Mouse (Mus musculus) kidney, postnatal 0 days (tissue): Measurements from ENCODE around the gene Tmem240. TPM values are rescaled to one million over a fixed set of nuclear protein-coding genes. Genes with fewer than 3 reads are reported as not detected.

ENCODE experiments used
- ATAC-seq: fragments of 200-750 bp; cut with Nextera tagmentation; replicated peaks from 2 replicates; pipeline ENCODE4 v1.8.0; 2017; ENCODE audit warnings: low read depth, moderate number of reproducible peaks, moderate TSS enrichment, moderate library complexity; ENCODE audit not compliant: low FRiP score
- DNase-seq: peaks from one replicate; pipeline ENCODE4 v3.0.0-alpha.2; 2016; ENCODE audit warnings: low spot score
- H3K27ac ChIP-seq: fragments of 300-500 bp; sonication (generic); 2 replicates; pipeline ENCODE4 v1.5.1; 2014; ENCODE audit warnings: mild to moderate bottlenecking
- H3K27me3 ChIP-seq: fragments of 300-500 bp; sonication (generic); 2 replicates; pipeline ENCODE4 v1.6.1; 2014; ENCODE audit warnings: low read length, mixed read lengths; ENCODE audit not compliant: insufficient read depth
- H3K36me3 ChIP-seq: fragments of 300-500 bp; sonication (generic); 2 replicates; pipeline ENCODE4 v1.6.1; 2014; ENCODE audit warnings: low read length, mixed read lengths; ENCODE audit not compliant: insufficient read depth
- H3K4me1 ChIP-seq: fragments of 300-500 bp; sonication (generic); replicated peaks from 2 replicates; pipeline ENCODE4 v1.6.1; 2014; ENCODE audit warnings: antibody characterized with exemption, low read length, mixed read lengths; ENCODE audit not compliant: insufficient read depth
- H3K4me2 ChIP-seq: fragments of 300-500 bp; sonication (generic); 2 replicates; pipeline ENCODE4 v1.6.1; 2014; ENCODE audit warnings: mild to moderate bottlenecking, low read length, moderate library complexity, mixed read lengths
- H3K4me3 ChIP-seq: fragments of 300-500 bp; sonication (generic); replicated peaks from 2 replicates; pipeline ENCODE4 v1.5.1; 2014; ENCODE audit warnings: low read depth, low read length
- H3K9ac ChIP-seq: fragments of 300-500 bp; sonication (generic); 2 replicates; pipeline ENCODE4 v1.6.1; 2014; ENCODE audit warnings: low read depth, low read length
- H3K9me3 ChIP-seq: fragments of 300-500 bp; sonication (generic); replicated peaks from 2 replicates; pipeline ENCODE4 v1.6.1; 2016; ENCODE audit warnings: low read length, inconsistent platforms, mixed read lengths
- CTCF ChIP-seq: IDR thresholded peaks from 2 replicates; pipeline ENCODE4 v1.5.1; 2016; ENCODE audit warnings: antibody characterized with exemption, low read depth, mild to moderate bottlenecking, moderate library complexity
- WGBS: fragments of 180-500 bp; shearing (Covaris S2); extraction: QIAGEN DNeasy Blood & Tissue Kit; methylation state at CpG from one replicate; pipeline ENCODE4 v1.1.7; 2014; 5-methylcytosine and 5-hydroxymethylcytosine counted together
- polyA plus RNA-seq: library from polyadenylated mRNA; unstranded; fragments of >200 nt; fragmentation: Nextera tagmentation; extraction: Ambion mirVana; gene quantifications from 2 replicates; pipeline ENCODE4 v1.2.1, GENCODE M21; 2015

The Tmem240 gene
- polyA plus RNA-seq, 1 experiment from 2014 or later, result 0.47 TPM

DNA sequence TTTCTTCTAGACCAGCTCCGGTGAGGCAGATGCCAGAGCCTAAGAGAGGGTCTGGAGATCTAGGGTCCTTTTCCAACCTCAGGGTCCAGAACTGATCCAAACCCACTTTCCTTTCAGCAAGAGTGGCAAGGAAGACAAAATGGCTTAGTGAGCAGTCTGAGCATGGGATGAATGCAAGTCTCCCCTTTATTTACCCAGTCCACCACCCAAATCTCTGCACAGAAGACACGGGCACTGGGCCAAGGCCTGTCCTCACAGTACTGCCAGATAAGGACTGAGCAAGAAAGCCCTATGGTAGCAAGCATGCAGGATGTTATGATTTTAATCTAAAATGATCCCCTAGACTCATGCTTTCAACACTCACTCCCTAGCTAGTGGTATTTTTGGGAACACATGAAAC is 43.2 kb downstream of the Tmem240 start:
- Histone ChIP-seq H3K9ac (no peak overlapping the region), H3K4me2 (no peak overlapping the region), H3K4me1 (peaks cover 7% of the 10 kb centered on the region), H3K36me3 (no peaks in the 10 kb centered on the region), H3K27me3 (no peaks in the 10 kb centered on the region; the same call in 1 of the 2 replicates), H3K4me3 (no peak overlapping the region), H3K27ac (no peak overlapping the region), H3K9me3 (no peaks in the 10 kb centered on the region)
- ATAC-seq (no peak), DNase-seq (no peak)
- TF ChIP-seq CTCF, result no peak
- 84% methylated on average over 2 of the region's 2 CpGs for WGBS

DNA sequence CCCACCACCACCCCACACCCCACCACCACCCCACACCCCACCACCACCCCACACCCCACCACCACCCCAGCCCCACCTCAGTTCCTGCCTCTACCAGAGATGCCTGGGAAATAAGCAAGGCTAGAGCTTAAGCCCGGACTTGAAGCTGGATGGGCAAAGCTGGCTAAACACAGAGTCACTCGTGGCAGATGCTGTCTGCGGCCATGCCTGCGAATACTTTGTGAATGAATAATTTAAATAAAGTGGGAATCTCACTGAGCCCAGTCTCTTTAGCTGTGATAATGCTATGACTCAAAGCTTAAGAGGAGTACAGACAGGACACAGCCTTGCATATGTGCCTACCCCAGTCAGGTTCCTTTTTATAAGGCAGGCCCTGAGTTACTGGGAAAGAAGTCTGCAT is 44.9 kb downstream of the Tmem240 start:
- no peak overlapping the region for H3K4me2 ChIP-seq
- H3K9me3 ChIP-seq, result no peaks in the 10 kb centered on the region
- H3K4me3 ChIP-seq, result no peak overlapping the region
- H3K4me1 ChIP-seq, result peaks cover 3% of the 10 kb centered on the region
- H3K27me3 ChIP-seq, result no peaks in the 10 kb centered on the region; the same call in 1 of the 2 replicates
- WGBS, result 83% methylated on average over 4 of the region's 4 CpGs
- DNase-seq, result no peak
- no peak overlapping the region for H3K9ac ChIP-seq
- ATAC-seq, result no peak
- no peak for TF ChIP-seq CTCF
- no peaks in the 10 kb centered on the region for H3K36me3 ChIP-seq
- H3K27ac ChIP-seq, result no peak overlapping the region

DNA sequence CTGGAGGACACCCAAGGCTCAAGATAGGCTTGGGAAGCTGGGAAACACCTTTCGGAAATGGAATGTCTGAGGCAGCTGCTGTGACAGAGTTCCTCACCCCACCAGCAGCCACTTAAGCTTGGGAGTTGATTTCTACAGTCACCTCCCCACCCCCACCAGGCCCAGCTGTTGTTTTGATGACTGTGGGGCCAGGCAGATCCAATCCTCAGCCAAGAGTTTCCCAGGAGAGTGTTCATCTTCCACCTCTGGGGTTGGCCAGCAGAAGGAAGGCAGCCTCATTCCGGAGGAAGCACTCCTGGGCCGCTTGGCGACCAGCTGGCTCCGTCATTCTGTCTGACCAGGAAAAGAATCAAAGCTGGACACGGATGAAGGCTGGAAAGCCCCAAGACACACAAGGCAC is 46.3 kb downstream of the Tmem240 start:
- peak; percentile 69 for DNase-seq
- no peak overlapping the region for H3K4me3 ChIP-seq
- no peak overlapping the region; the same call in 1 of the 2 replicates for H3K9ac ChIP-seq
- H3K4me2 ChIP-seq, result no peak overlapping the region
- 0 out of 2 replicates have a peak, but pooled peaks have one; percentile 12 for ATAC-seq
- no peak for TF ChIP-seq CTCF
- no peaks in the 10 kb centered on the region for H3K9me3 ChIP-seq
- no peaks in the 10 kb centered on the region; the same call in 1 of the 2 replicates for H3K27me3 ChIP-seq
- no peaks in the 10 kb centered on the region for H3K36me3 ChIP-seq
- H3K4me1 ChIP-seq, result peaks cover 3% of the 10 kb centered on the region; the same call in 1 of the 2 replicates
- 13% methylated on average over 6 of the region's 6 CpGs for WGBS
- peak overlapping the region; percentile 26; the same call in 1 of the 2 replicates for H3K27ac ChIP-seq

DNA sequence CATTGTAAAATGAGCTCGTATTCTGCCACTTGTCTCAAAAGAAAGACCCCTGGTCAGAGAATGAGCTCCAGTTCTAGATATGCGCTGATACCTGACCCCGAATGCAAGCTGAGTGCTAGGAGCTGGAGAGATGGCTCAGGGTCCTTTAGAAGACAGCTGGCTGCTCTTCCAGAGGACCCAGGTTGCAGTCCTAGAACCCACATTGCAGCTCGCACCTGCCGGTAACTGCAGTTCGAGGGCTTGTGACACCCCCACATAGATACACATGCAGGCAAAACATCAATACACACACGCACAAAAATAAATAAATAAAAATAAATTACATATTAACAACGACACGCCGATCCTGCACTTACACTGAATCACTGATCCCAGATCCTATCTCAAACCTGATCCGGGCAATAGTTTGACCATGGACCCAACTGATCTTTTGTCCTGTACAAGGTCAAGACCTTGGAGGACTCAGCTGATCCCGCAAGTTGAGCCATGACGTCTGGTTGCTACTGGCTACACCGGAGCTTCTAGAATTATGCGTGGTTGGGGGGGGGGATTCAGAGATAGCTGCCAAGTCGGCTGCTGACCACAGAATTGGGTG is 49.0 kb downstream of the Tmem240 start:
- Histone ChIP-seq H3K36me3 (no peaks in the 10 kb centered on the region), H3K4me3 (peak overlapping the region; percentile 45), H3K9me3 (no peaks in the 10 kb centered on the region), H3K9ac (peak overlapping the region; percentile 68), H3K4me1 (peaks cover 3% of the 10 kb centered on the region; the same call in 1 of the 2 replicates), H3K27ac (peak overlapping the region; percentile 80; the same call in 1 of the 2 replicates), H3K27me3 (no peaks in the 10 kb centered on the region), H3K4me2 (peak overlapping the region; percentile 83)
- 30% methylated on average over 16 of the region's 16 CpGs for WGBS
- DNase-seq (no peak), ATAC-seq (no peak)
- no peak for TF ChIP-seq CTCF

GRCm38 (mm10) chr4:155784081-155784701 is 49.6 kb downstream of the Tmem240 start:
- under 1% methylated on average over 52 of the region's 52 CpGs for WGBS
- ATAC-seq, result peak; percentile 89
- Histone ChIP-seq H3K27ac (peak overlapping the region; percentile 80), H3K27me3 (no peaks in the 10 kb centered on the region), H3K4me3 (peak overlapping the region; percentile 45), H3K36me3 (no peaks in the 10 kb centered on the region), H3K9ac (peak overlapping the region; percentile 68), H3K4me2 (peak overlapping the region; percentile 83), H3K4me1 (peaks cover 3% of the 10 kb centered on the region; the same call in 1 of the 2 replicates), H3K9me3 (no peaks in the 10 kb centered on the region)
- TF ChIP-seq CTCF, result peak; percentile 80
- DNase-seq, result peak; percentile 92

- ATAC-seq, result no peak
- H3K36me3 ChIP-seq, result no peaks in the 10 kb centered on the region
- H3K27me3 ChIP-seq, result no peaks in the 10 kb centered on the region
- H3K4me2 ChIP-seq, result no peak overlapping the region
- no peak overlapping the region for H3K27ac ChIP-seq
- H3K4me1 ChIP-seq, result peaks cover 3% of the 10 kb centered on the region; the same call in 1 of the 2 replicates
- WGBS, result 80% methylated on average over 10 of the region's 10 CpGs
- H3K9me3 ChIP-seq, result no peaks in the 10 kb centered on the region
- H3K4me3 ChIP-seq, result no peak overlapping the region
- no peak overlapping the region for H3K9ac ChIP-seq
- no peak for DNase-seq
- TF ChIP-seq CTCF, result no peak
These were observed 50.6 kb downstream of the Tmem240 start for GRCm38 (mm10) chr4:155785246-155785645.
